ENCODE assay signal across 8 mouse cellular contexts in genomic region chr1:133492291-133492985, GRCm38 (mm10).
DNase-seq lines count a peak whose midpoint lies in the region; ATAC-seq and TF ChIP-seq lines count a peak whose summit lies in the region.

No protein-coding gene starts in this region.

- peak overlapping the region; percentile 81 for H3K4me2 ChIP-seq in lung, embryonic 15.5 days

- no peak for TF ChIP-seq CTCF in embryonic fibroblast, embryonic 13.5 days (IDR thresholded peaks at IDR 0.05; ENCODE audit: borderline replicate concordance, insufficient read depth, low read length)

- no peak overlapping the region for H3K27ac ChIP-seq in embryonic fibroblast, embryonic 13.5 days (ENCODE audit: insufficient read depth, low read length)
- peak overlapping the region; percentile 83 for H3K27ac ChIP-seq in lung, embryonic 15.5 days

- no peak for TF ChIP-seq POLR2A in embryonic fibroblast, embryonic 13.5 days (IDR thresholded peaks at IDR 0.05; ENCODE audit: low read depth, low read length)

- no peaks in the 10 kb centered on the region for H3K9me3 ChIP-seq in lung, embryonic 15.5 days

- H3K27me3 ChIP-seq in lung, embryonic 15.5 days: no peaks in the 10 kb centered on the region

- DNase-seq in adrenal gland, adult (ENCODE audit: inconsistent age in 2 of 2, low spot score in 1 of 2): peak; percentile 10 to 47
- DNase-seq in adrenal gland, adult 18-20 months (ENCODE audit: low spot score in 2 of 2): no peak
- peak; percentile 20 for DNase-seq in heart, postnatal 25 days (ENCODE audit: low spot score)
- DNase-seq in layer of hippocampus, postnatal 36 days: peak; percentile 26 to 28
- peak; percentile 98 for DNase-seq in retina, postnatal 1 day
- no peak for DNase-seq in urinary bladder, postnatal 25 days (ENCODE audit: low spot score)

- H3K4me1 ChIP-seq in embryonic fibroblast, embryonic 13.5 days (ENCODE audit: control insufficient read depth, insufficient read depth, low read length): 0 out of 2 replicates have a peak, but pooled peaks cover 2% of the 10 kb centered on the region
- H3K4me1 ChIP-seq in lung, embryonic 15.5 days: peaks cover 25% of the 10 kb centered on the region

- 4% methylated on average over 11 of the region's 11 CpGs for WGBS in lung, embryonic 15.5 days

- intact Hi-C loops in heart, postnatal 25 days (cut with DNase I): loop anchor here (2.0 kb wide), 3 partner anchors 40 to 108 kb away; no protein-coding TSS in a partner anchor

- H3K9ac ChIP-seq in lung, embryonic 15.5 days: peak overlapping the region; percentile 41

- H3K4me3 ChIP-seq in embryonic fibroblast, embryonic 13.5 days (ENCODE audit: insufficient read depth, low read length): peak overlapping the region; percentile 26
- H3K4me3 ChIP-seq in lung, embryonic 15.5 days: peak overlapping the region; percentile 29

- H3K36me3 ChIP-seq in lung, embryonic 15.5 days: no peaks in the 10 kb centered on the region

- peak; percentile 80 for ATAC-seq in lung, embryonic 15.5 days (ENCODE audit: borderline replicate concordance, extremely low read depth, low FRiP score, low TSS enrichment)

Comparison
In these comparisons a context has a peak if more than half of its experiments do, and no peak if none do; other contexts are left out.
1. DNase-seq: peak in adrenal gland, adult (2 of 2), heart, postnatal 25 days (single experiment), layer of hippocampus, postnatal 36 days (2 of 2) and retina, postnatal 1 day (single experiment); none in adrenal gland, adult 18-20 months (0 of 2) and urinary bladder, postnatal 25 days (single experiment).